Mouse (Mus musculus) CH12.LX (cell line): Measurements from ENCODE around the gene Mettl1. TPM values are rescaled to one million over a fixed set of nuclear protein-coding genes. Genes with fewer than 3 reads are reported as not detected.

Experiments used
- DNase-seq: peaks from one replicate; pipeline ENCODE4 v3.0.0-alpha.2; 2013; ENCODE audit errors: extremely low read depth
- H3K27ac ChIP-seq: 2 replicates; pipeline ENCODE4 v1.5.1; 2012; ENCODE audit warnings: low read depth, mild to moderate bottlenecking, control low read depth, moderate library complexity; ENCODE audit not compliant: insufficient read depth
- H3K27me3 ChIP-seq: replicated peaks from 2 replicates; pipeline ENCODE3; 2012; ENCODE audit warnings: inconsistent platforms
- H3K36me3 ChIP-seq, 2 experiments: replicated peaks in 1 of 2; 2 replicates each; pipeline versions ENCODE3 to v1.6.1; 2012; ENCODE audit warnings: inconsistent platforms in 1 of 2, low read length in 1 of 2, mild to moderate bottlenecking in 1 of 2, mixed read lengths in 1 of 2, moderate library complexity in 1 of 2; ENCODE audit not compliant: control insufficient read depth in 1 of 2, insufficient read depth in 1 of 2
- H3K4me1 ChIP-seq, 2 experiments: 2 replicates each; pipeline ENCODE4 v1.6.1; 2012; ENCODE audit warnings: inconsistent platforms in 1 of 2, moderate library complexity in 1 of 2; ENCODE audit not compliant: insufficient read depth in 2 of 2, control insufficient read depth in 1 of 2
- H3K4me2 ChIP-seq: 2 replicates; pipeline ENCODE4 v1.6.1; 2012; ENCODE audit warnings: low read depth, mild to moderate bottlenecking, control low read depth; ENCODE audit not compliant: poor library complexity, insufficient read depth, severe bottlenecking
- H3K4me3 ChIP-seq, 3 experiments: fragments of 150-350 bp in 1 of 3; sonication (generic) in 1 of 3; replicated peaks in 1 of 3; 2 replicates each; pipeline versions ENCODE3 to v1.5.1; 2011 to 2012; ENCODE audit warnings: low read depth in 2 of 3, low read length in 2 of 3, mild to moderate bottlenecking in 2 of 3, moderate library complexity in 2 of 3, control low read depth in 1 of 3, improper control_type of control experiment in 1 of 3, inconsistent platforms in 1 of 3, mixed read lengths in 1 of 3; ENCODE audit not compliant: poor library complexity in 1 of 3
- H3K79me2 ChIP-seq: replicated peaks from 2 replicates; pipeline ENCODE4 v1.6.1; 2012; ENCODE audit warnings: mild to moderate bottlenecking, moderate library complexity; ENCODE audit not compliant: control insufficient read depth, poor library complexity, insufficient read depth, severe bottlenecking; ENCODE audit errors: extremely low read depth
- H3K9ac ChIP-seq: 2 replicates; pipeline ENCODE4 v1.6.1; 2012; ENCODE audit warnings: low read depth, mild to moderate bottlenecking, control low read depth, moderate library complexity; ENCODE audit not compliant: insufficient read depth
- H3K9me3 ChIP-seq: replicated peaks from 2 replicates; pipeline ENCODE3; 2012; ENCODE audit warnings: low read length, inconsistent platforms, mixed read lengths
- CHD2 ChIP-seq: IDR thresholded peaks from 2 replicates; pipeline ENCODE4 v1.6.1; 2011; ENCODE audit warnings: low read length, improper control_type of control experiment
- CTCF ChIP-seq, 2 experiments: IDR thresholded peaks in 1 of 2; conservative IDR thresholded peaks in 1 of 2; 2 replicates each; pipeline ENCODE4 v1.5.1; 2011 to 2012; ENCODE audit warnings: low read depth in 2 of 2, low read length in 2 of 2, improper control_type of control experiment in 1 of 2, inconsistent platforms in 1 of 2, mild to moderate bottlenecking in 1 of 2, moderate library complexity in 1 of 2
- E2F4 ChIP-seq: IDR thresholded peaks from 2 replicates; pipeline ENCODE4 v1.6.1; 2011; ENCODE audit warnings: low read depth, low read length, improper control_type of control experiment; ENCODE audit not compliant: insufficient replicate concordance
- ELF1 ChIP-seq: IDR thresholded peaks from 2 replicates; pipeline ENCODE4 v1.6.1; 2014; ENCODE audit warnings: low read depth, mild to moderate bottlenecking, inconsistent platforms, low read length, improper control_type of control experiment
- ETS1 ChIP-seq: conservative IDR thresholded peaks from 2 replicates; pipeline ENCODE4 v1.6.1; 2012; ENCODE audit warnings: low read depth, mild to moderate bottlenecking, inconsistent platforms, low read length, improper control_type of control experiment, moderate library complexity
- GABPA ChIP-seq: IDR thresholded peaks from 2 replicates; pipeline ENCODE4 v1.6.1; 2012; ENCODE audit warnings: low read depth, low read length, improper control_type of control experiment, inconsistent platforms; ENCODE audit not compliant: insufficient replicate concordance
- JUN ChIP-seq: IDR thresholded peaks from 2 replicates; pipeline ENCODE4 v1.6.1; 2011; ENCODE audit warnings: low read depth, mild to moderate bottlenecking, low read length, improper control_type of control experiment, moderate library complexity; ENCODE audit not compliant: insufficient read depth
- JUND ChIP-seq: conservative IDR thresholded peaks from 2 replicates; pipeline ENCODE4 v1.6.1; 2011; ENCODE audit warnings: low read depth, low read length, improper control_type of control experiment
- KAT2A ChIP-seq: IDR thresholded peaks from 2 replicates; pipeline ENCODE4 v1.6.1; 2012; ENCODE audit warnings: low read length, improper control_type of control experiment, inconsistent platforms; ENCODE audit not compliant: insufficient replicate concordance
- MAFK ChIP-seq: IDR thresholded peaks from 2 replicates; pipeline ENCODE4 v1.6.1; 2011; ENCODE audit warnings: low read length, improper control_type of control experiment; ENCODE audit not compliant: insufficient replicate concordance
- MAZ ChIP-seq: IDR thresholded peaks from 2 replicates; pipeline ENCODE4 v1.6.1; 2012; ENCODE audit warnings: low read depth, mild to moderate bottlenecking, inconsistent platforms, low read length, improper control_type of control experiment, moderate library complexity
- MYC ChIP-seq: IDR thresholded peaks from 2 replicates; pipeline ENCODE4 v1.6.1; 2011; ENCODE audit warnings: low read depth, mild to moderate bottlenecking, improper control_type of control experiment, low read length
- NELFE ChIP-seq: IDR thresholded peaks from 2 replicates; pipeline ENCODE4 v1.6.1; 2011; ENCODE audit warnings: low read depth, low read length, improper control_type of control experiment
- RAD21 ChIP-seq: IDR thresholded peaks from 2 replicates; pipeline ENCODE4 v1.6.1; 2011; ENCODE audit warnings: low read depth, mild to moderate bottlenecking, low read length, improper control_type of control experiment, moderate library complexity
- SIN3A ChIP-seq: IDR thresholded peaks from 2 replicates; pipeline ENCODE4 v1.6.1; 2012; ENCODE audit warnings: low read length, improper control_type of control experiment, inconsistent platforms
- SMC3 ChIP-seq: IDR thresholded peaks from 2 replicates; pipeline ENCODE4 v1.6.1; 2011; ENCODE audit warnings: low read depth, low read length, improper control_type of control experiment
- TBP ChIP-seq: conservative IDR thresholded peaks from 2 replicates; pipeline ENCODE4 v1.6.1; 2011; ENCODE audit warnings: low read depth, low read length, improper control_type of control experiment
- TCF12 ChIP-seq: IDR thresholded peaks from 2 replicates; pipeline ENCODE4 v1.6.1; 2014; ENCODE audit warnings: low read depth, mild to moderate bottlenecking, inconsistent platforms, low read length, improper control_type of control experiment
- USF1 ChIP-seq: IDR thresholded peaks from 2 replicates; pipeline ENCODE4 v1.6.1; 2014; ENCODE audit warnings: low read depth, mild to moderate bottlenecking, inconsistent platforms, low read length, improper control_type of control experiment
- USF2 ChIP-seq: conservative IDR thresholded peaks from 2 replicates; pipeline ENCODE4 v1.6.1; 2011; ENCODE audit warnings: low read depth, low read length, improper control_type of control experiment
- ZC3H11A ChIP-seq: IDR thresholded peaks from 2 replicates; pipeline ENCODE4 v1.6.1; 2012; ENCODE audit warnings: low read depth, mild to moderate bottlenecking, inconsistent platforms, low read length, improper control_type of control experiment
- ZKSCAN1 ChIP-seq: IDR thresholded peaks from 2 replicates; pipeline ENCODE4 v1.6.1; 2012; ENCODE audit warnings: low read depth, inconsistent platforms, low read length, improper control_type of control experiment, borderline replicate concordance
- ZMIZ1 ChIP-seq: IDR thresholded peaks from 2 replicates; pipeline ENCODE4 v1.6.1; 2012; ENCODE audit warnings: low read depth, mild to moderate bottlenecking, inconsistent platforms, low read length, improper control_type of control experiment
- dilution Hi-C: fragments of 300-500 bp; cut with MboI; formaldehyde crosslinking; loops from 2 replicates; pipeline ENCODE4 v1.14.3; 2020; ENCODE audit warnings: low sequenced_read_pairs; ENCODE audit not compliant: extremely low pct_unique_long_range_greater_than_20kb, extremely low pct_ligation_motif_present
- in situ Hi-C: fragments of 300-500 bp; cut with MboI; formaldehyde crosslinking; loops from 3 replicates; pipeline ENCODE4 v1.14.3; 2019; ENCODE audit warnings: low sequenced_read_pairs, low pct_ligation_motif_present, low pct_unique_long_range_greater_than_20kb, mixed read lengths
- polyA plus RNA-seq: library from polyadenylated mRNA; unstranded; fragments of >175 nt; gene quantifications from 2 replicates; pipeline ENCODE4 v1.2.1, GENCODE M21; 2012; ENCODE audit warnings: low read depth; ENCODE audit not compliant: insufficient read length
- total RNA-seq, 2 experiments: library from RNA; depleted of rRNA; stranded (reverse); fragments of 300-350 nt in 1 of 2; fragments of >200 nt in 1 of 2; gene quantifications; 2 replicates each; pipeline ENCODE4 v1.2.3; 2012 to 2014

Gene Mettl1
- total and polyA plus RNA-seq, 3 experiments = 21.6 to 49.4 (median 28.4) TPM

DNA sequence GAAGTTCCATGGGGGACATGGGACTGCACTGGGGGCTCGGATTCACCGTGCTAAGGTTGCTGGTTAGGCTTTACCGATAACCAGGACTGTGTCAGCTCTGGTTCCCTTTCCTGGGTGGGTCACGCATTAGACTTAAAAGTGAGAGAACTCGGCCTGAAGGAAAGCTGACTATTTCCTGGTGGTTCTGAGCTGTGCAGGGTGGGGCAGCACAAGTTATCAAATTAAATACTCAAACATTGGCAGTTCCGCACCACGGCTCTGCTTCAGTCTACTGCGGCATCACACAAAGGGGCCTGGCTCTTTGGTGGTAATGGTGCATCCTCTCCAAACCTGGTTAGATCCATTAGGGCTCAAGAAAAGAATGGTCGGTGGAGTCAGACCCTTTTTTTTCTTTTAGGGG, 39.9 kb upstream of the Mettl1 start:
- TF ChIP-seq KAT2A (no peak), TCF12 (no peak), SIN3A (no peak), RAD21 (no peak), CTCF (conservative IDR thresholded peaks at IDR 0.05 in 1 of 2, IDR thresholded peaks at IDR 0.05 in 1 of 2; ENCODE audit: low read depth in 2 of 2, low read length in 2 of 2) (no peak), ZMIZ1 (no peak), SMC3 (no peak), MYC (no peak), ZKSCAN1 (no peak), ELF1 (no peak), ZC3H11A (no peak), ETS1 (no peak)
- Histone ChIP-seq H3K4me3 (peak overlapping the region in 1 of 3 experiments; percentile 44), H3K4me1 (peaks cover 6 to 55% of the 10 kb centered on the region in 2 experiments), H3K4me2 (no peak overlapping the region), H3K9me3 (no peaks in the 10 kb centered on the region), H3K36me3 (peaks cover 12 to 38% of the 10 kb centered on the region in 2 experiments), H3K9ac (no peak overlapping the region), H3K79me2 (no peaks in the 10 kb centered on the region), H3K27ac (no peak overlapping the region), H3K27me3 (no peaks in the 10 kb centered on the region)
- no peak for DNase-seq
- in situ Hi-C loops = no loop called here
- dilution Hi-C loops = no loop called here

DNA sequence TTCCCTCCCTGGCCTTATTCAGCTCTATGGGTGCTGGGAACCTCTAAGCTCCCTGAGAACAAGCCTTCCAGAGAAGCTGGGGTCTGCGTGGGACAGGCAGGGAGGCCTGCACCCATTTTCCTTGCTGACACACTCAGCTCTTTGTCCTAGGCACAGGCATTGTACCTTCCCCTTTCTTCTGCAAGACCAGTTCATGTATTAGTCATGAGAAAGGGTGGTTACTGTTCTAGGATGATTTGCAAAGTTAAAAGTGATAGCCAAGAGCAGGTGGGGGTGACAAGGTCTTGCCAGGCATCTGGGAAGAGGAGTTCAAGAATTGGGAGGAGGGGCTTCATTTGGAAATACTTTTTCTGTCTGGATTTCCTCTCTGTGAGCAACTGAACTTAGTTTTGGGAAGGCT, 39.2 kb upstream of the Mettl1 start:
- dilution Hi-C loops = no loop called here
- H3K4me2 ChIP-seq = no peak overlapping the region
- H3K79me2 ChIP-seq = no peaks in the 10 kb centered on the region
- H3K4me3 ChIP-seq = peak overlapping the region in 1 of 3 experiments; percentile 6
- DNase-seq = peak; percentile 33
- H3K9me3 ChIP-seq = no peaks in the 10 kb centered on the region
- peaks cover 6 to 55% of the 10 kb centered on the region in 2 experiments for H3K4me1 ChIP-seq
- TF ChIP-seq TBP = no peak
- TF ChIP-seq CHD2 = no peak
- TF ChIP-seq MYC = no peak
- no peak for TF ChIP-seq MAFK
- no peak for TF ChIP-seq USF2
- no peak for TF ChIP-seq NELFE
- TF ChIP-seq ELF1 = no peak
- TF ChIP-seq GABPA = no peak
- TF ChIP-seq TCF12 = no peak
- TF ChIP-seq JUN = no peak
- TF ChIP-seq MAZ = no peak
- TF ChIP-seq JUND = no peak
- TF ChIP-seq ZC3H11A = no peak
- no peak for TF ChIP-seq ZMIZ1
- no peak for TF ChIP-seq E2F4
- TF ChIP-seq USF1 = no peak
- TF ChIP-seq ETS1 = no peak
- no peak for TF ChIP-seq RAD21
- TF ChIP-seq, all 38 proteins: peak for 0
- Histone ChIP-seq H3K27me3 (no peaks in the 10 kb centered on the region), H3K27ac (no peak overlapping the region), H3K36me3 (peaks cover 12 to 45% of the 10 kb centered on the region in 2 experiments), H3K9ac (no peak overlapping the region)
- in situ Hi-C loops = no loop called here
